Mouse (Mus musculus) kidney, adult 8-10 months (tissue): ENCODE data around the gene Fam168a.

Source experiments
- DNase-seq, 2 experiments: peaks; one replicate each; pipeline ENCODE4 v3.0.0; 2022

Gene Fam168a

DNA sequence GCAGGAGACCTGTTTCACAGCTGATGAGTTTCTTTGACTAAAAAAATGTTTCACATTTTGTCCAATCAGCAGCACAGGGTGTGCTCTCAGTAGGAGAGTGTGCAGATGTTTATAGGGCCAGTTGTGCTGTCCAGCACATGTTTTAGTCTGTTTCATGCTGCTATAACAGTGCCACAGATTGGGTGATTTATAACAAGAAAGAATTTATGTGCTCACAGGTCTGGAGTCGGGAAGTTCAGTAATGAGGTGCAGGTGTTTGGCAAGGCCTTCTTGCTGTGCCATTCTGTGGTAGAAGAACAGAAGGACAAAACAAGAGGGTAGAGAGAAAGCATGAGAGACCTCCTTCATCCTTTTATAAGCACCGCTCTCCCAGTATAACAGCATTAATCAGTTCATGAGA is 78.2 kb downstream of the Fam168a start:
- no peak for DNase-seq

DNA sequence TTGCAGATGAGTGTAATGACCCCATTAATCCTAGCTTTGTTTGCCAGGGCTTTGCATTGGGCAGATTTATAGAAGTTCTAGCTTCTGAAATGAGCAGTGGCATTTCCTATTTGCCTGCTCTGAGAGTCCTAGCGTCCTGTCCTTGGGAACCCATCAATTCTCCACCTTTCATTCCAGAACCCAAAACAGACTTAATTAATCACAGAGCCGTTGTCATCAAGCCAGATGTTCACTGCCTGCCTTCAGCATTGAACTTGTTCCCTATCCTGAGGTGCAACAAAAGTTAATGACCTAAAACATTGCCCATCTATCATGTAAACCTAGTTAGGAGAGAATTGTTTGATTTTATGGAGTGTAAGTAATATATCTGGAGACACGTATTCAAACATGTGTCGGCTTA is 79.0 kb downstream of the Fam168a start:
- no peak for DNase-seq

DNA sequence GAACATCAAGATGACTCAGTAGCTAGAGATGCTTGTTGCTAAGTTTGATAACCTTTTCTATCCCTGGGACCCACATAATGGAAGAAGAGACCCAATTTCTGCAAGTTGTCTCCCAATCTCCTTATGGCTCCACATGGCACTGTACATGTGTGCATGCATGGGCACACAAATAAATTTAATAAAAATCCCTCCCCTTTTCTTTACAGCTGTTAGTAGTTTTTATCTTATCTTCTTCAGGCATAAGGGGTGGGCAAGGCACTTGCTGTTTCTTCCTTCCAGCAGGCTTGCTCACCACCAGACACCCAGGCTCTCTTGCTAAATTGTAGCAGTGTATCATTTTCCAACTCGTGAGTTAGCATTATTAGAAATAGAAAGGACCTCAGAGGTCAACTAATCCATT is 79.6 kb downstream of the Fam168a start:
- DNase-seq: no peak

DNA sequence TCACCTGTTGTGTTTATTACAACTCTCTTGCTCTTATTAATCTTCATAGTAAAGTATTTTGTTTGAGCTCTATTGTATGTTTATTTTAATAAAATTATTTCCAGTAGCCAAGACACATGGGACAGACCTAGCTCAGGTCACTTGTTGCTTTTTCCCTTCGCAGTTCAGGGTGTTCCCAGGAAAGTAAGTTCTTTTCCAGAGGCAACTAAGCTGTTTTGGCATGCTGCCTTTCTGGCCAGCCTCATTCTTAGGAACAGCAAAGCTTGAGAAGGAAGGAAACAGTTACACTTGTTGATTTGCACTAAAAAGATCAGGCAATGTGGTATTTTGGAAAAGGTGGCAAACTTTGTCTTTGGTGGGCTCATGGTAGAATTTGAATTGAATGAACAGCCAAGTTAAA is 81.9 kb downstream of the Fam168a start:
- peak in 1 of 2 experiments; percentile 14 for DNase-seq

DNA sequence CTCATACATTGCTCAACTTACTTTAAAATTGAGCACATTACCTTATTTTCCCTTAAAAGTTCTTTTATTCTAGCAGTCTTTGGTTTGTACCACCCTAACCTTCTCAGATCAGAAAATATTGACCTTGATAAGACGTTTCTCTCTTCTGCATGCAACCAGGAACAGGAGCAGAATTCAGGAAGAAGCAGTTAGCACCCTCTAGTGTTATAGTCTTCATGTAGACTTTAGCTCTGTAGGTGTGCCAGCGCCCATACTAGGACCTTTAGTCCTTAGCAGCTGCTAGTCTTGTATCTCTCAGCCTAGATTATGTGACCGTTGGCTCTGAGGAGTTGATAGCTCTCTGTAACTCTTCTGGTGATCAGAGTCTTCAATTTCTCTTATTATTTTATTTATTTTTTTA is 92.4 kb downstream of the Fam168a start:
- peak in 1 of 2 experiments; percentile 19 for DNase-seq

DNA sequence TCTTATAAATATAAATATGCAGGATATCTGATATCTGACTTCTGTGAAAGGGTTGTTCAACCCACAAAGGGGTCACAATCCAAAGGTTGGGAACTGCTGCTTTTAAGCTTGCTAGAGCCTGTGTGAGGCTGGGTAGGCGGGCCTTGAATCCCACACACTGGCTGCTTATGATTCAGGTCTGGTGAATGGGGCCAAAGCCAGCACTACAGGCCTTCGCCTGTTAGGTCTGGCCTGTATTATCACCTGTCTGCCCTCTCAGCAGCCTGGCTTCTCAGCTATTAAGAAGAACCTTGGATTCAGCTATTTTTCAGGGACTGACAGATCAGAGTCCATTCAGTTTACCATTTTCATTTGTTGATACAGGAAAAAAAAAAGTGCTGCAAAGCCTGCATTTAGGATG is 99.0 kb downstream of the Fam168a start:
- DNase-seq: peak; percentile 21 to 29

GRCm38 (mm10) chr7:100811912-100812311 is 105.5 kb downstream of the Fam168a start:
- no peak for DNase-seq

GRCm38 (mm10) chr7:100812641-100813040 is 106.2 kb downstream of the Fam168a start:
- no peak for DNase-seq

GRCm38 (mm10) chr7:100815900-100816570 is 109.6 kb downstream of the Fam168a start:
- DNase-seq: no peak

- DNase-seq: no peak
Measured at GRCm38 (mm10) chr7:100816759-100817441, 110.5 kb downstream of the Fam168a start.

- no peak for DNase-seq
Measured at GRCm38 (mm10) chr7:100817442-100817760, 111.0 kb downstream of the Fam168a start.

DNA sequence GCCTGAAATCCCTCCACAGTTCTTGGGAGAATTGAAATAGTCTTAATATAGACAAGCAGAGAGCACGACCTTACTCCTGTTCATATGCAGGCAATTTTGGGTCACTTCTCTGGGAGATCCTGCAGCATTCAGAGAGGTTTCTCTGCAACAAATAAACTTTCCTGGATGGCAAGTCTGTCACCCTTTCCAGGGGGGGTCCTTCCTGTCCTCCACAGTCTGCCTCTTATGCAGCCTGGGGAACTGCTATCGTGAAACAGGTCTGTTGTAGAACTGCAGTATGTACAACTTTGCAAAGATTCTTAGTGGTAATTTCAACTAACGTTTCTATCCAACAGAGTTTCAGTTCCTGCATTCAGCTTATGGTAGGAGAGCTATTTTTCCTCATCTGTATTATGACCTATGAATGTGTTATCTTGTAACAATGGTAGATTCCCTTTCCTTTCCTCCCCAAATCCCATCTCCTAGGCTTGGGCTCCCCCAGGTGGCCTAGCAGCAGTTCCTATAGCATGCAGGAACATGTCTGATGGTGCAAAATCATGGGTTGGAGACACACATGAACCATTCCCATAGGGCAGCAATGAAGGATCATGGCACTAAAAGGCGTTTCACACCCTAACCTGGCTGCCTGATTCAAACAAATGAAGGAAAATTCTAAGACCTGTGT is 112.1 kb downstream of the Fam168a start:
- no peak for DNase-seq

GRCm38 (mm10) chr7:100824661-100825060 is 118.2 kb downstream of the Fam168a start:
- DNase-seq: no peak

- no peak for DNase-seq
Measured at GRCm38 (mm10) chr7:100828549-100828948, 122.1 kb downstream of the Fam168a start.

- DNase-seq: no peak
Measured at GRCm38 (mm10) chr7:100833859-100834258, 127.4 kb downstream of the Fam168a start.

- DNase-seq: no peak
Measured at GRCm38 (mm10) chr7:100835168-100835567, 128.7 kb downstream of the Fam168a start.

DNA sequence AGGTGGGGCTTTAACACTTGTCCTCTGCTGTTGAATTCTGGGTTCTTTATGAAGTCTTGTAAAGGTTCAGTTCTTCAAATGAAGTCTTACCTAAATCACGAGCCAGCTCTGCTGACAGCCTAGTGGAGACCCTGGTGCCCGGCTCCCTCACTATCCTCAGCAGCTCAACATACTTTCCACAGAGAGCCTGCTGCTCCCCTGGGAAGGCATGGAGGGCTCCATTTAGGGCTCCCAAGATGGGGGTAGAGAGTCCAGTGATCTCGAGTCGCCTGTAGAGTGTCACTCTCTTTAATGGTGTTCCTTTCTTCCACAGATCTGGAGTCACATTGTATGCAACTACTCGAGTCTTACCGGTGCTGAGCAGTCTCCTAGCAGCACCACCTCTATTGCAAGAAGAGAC is 129.3 kb downstream of the Fam168a start:
- DNase-seq: no peak

GRCm38 (mm10) chr7:100836657-100837056 is 130.2 kb downstream of the Fam168a start:
- DNase-seq: no peak

- DNase-seq: peak; percentile 44 to 53
Measured at GRCm38 (mm10) chr7:100837701-100838100, 131.3 kb downstream of the Fam168a start.

- DNase-seq: no peak
Measured at GRCm38 (mm10) chr7:100839632-100840402, 133.4 kb downstream of the Fam168a start.

- DNase-seq: no peak
Measured at GRCm38 (mm10) chr7:100840906-100841305, 134.5 kb downstream of the Fam168a start.

- DNase-seq: no peak
Measured at GRCm38 (mm10) chr7:100841608-100842007, 135.2 kb downstream of the Fam168a start.

DNA sequence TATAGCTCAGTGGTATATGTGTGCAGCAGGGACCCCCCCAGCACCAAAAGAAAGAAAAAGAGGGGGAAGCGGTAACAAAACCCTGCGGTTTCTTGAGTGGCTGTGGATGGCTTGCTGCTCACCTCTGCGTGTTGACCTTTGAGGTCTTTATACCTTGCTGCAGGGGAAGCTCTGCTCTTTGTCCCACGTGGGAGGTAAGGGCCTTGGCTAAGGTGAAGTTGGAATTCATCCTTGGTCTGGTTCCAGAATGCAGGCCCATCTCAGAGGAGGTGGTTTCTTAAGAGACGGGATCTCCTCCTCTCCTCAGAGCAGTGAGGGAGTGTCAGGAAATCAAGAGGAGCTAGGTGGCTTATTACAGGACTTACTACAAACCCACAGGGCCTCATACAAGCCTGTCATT is 135.7 kb downstream of the Fam168a start:
- DNase-seq: peak; percentile 29 to 33
